Mouse (Mus musculus): ENCODE measurements at regions not wholly inside any gene's neighbourhood (a gene's known extent, or its start where the extent isn't known, plus 50 kb on each side); places are given as distances from the start of the nearest gene placed in this dataset.

GRCm38 (mm10) chr3:61075839-61076238, 73.2 kb downstream of the P2ry1 start:
- TF ChIP-seq CTCF (IDR thresholded peaks at IDR 0.05; ENCODE audit: control insufficient read depth, insufficient read depth, insufficient read length) (no peak), FOSL1 (IDR thresholded peaks at IDR 0.05; ENCODE audit: insufficient read depth, low read length, poor library complexity, severe bottlenecking) (no peak)
